Mouse (Mus musculus): ENCODE measurements around the gene Phf21a. TPM values are rescaled to one million over a fixed set of nuclear protein-coding genes. Genes with fewer than 3 reads are reported as not detected.
"Not testable (repeated sequence)": the region's sequence is repeated elsewhere in the genome, so short reads cannot be mapped to it uniquely, and the experiment has no call there.

Gene Phf21a
- total RNA-seq, 2 experiments from 2014 or later, result 2.0 to 41.5 TPM

DNA sequence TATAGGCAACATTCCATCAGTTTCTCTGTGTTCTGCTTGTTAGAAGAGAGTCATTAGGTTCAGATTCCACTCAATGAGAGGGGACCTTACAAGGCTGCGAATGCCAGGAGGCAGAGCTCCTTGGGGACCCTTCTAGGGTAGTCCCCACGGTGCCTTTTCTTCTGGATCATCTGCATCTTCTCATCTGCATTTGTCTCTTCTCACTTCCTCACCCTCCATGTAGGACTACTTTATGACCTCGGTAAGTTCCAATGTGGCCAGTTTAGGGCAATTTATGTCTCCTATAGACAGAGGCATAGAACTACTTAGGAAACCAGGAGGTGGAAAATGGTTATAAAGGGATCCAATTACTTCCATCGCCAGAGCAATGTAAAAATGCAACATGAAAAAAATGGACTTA, 21.8 kb upstream of the Phf21a start:
- no peak for ATAC-seq (replicated peaks; ENCODE audit: low FRiP score, poor library complexity, severe bottlenecking)

DNA sequence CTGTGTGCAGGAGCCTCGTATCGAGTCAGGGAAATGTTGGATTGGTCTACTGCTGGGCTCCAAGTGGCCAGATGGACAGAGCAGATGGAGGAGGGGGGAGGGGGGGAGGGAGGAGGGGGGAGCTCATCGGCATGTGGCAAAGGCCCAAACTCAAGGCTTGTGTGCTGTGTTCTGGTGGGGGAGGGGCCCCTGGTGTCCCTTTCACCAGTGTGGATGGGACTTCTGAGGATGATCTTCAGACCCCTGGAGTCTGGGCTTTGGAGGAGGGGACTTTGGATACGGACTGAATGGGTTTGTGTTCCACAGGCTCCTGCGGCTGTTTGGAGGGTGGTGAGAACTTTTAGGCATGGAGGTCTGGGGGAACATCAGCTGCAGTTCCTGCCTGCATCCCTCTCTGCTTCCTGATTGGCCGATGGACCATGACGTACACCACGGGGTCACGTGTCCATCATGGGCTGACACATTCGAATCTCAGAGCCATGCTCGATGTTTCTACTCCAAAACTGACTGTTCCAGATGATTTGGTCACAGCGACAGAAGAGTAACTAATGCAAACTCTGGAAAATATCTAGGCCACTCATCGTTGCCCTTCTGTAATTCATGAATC, 16.7 kb upstream of the Phf21a start:
- ATAC-seq (replicated peaks; ENCODE audit: low FRiP score, poor library complexity, severe bottlenecking), result no peak

DNA sequence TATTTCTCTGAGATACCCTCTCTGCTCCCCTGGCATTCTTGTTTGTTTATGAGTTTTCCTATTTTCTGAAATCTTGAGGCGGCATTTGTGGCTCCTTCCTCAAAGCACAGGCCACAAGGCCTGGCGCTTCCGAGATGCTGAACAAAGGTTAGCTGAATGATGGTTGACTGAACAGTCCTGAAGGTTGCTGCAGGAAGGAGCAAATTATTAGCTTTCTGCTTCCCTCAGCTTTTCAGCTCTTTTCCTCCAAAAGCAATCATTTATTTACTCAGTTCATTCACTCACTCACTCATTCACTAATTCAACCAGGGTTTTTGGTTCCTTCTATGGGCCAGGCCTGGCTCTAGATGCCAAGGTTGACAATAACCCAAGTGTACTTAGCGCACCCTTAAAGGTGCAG, 10.7 kb upstream of the Phf21a start:
- ATAC-seq (replicated peaks; ENCODE audit: low FRiP score, poor library complexity, severe bottlenecking), result no peak

DNA sequence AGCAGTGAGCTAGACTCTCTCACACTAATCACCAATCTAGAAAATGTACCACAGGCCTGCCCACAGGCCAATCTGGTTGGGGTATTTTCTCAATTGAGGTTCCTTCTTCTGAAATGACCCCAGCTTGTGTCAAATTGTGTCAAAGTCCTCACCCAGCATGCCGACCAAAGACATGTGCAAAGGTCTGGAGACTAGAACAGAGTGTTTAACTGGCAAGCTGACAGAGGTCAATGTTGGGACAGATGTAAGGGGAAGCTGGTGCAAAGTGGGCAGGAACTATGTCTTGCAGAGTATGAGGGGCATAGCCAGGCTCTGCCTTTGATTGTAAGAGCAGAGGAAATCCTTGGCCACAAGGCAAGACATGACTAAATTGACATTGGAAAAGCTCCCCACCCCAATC, 7.2 kb upstream of the Phf21a start:
- no peak for ATAC-seq (replicated peaks; ENCODE audit: low FRiP score, poor library complexity, severe bottlenecking)

DNA sequence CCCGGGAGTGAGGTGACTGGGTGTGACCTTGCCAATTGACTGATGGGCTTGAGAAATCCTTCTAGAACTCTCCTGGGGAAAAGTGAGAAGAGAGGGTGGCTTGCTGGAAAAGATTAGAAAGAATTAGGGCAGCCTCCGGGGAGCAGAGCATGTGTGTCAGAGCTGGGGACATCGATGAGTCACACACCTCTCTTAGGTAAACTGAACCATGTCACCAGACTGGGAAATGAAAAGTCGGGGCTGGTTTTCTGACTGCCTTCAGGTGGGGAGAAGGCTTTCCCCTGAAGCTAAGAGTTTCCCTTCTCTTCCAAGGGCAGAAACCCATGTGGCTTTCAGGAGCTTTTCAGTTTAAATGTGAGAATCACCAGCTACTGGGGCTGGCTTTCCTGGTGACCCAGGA, 5.9 kb upstream of the Phf21a start:
- no peak for ATAC-seq (replicated peaks; ENCODE audit: low FRiP score, poor library complexity, severe bottlenecking)

DNA sequence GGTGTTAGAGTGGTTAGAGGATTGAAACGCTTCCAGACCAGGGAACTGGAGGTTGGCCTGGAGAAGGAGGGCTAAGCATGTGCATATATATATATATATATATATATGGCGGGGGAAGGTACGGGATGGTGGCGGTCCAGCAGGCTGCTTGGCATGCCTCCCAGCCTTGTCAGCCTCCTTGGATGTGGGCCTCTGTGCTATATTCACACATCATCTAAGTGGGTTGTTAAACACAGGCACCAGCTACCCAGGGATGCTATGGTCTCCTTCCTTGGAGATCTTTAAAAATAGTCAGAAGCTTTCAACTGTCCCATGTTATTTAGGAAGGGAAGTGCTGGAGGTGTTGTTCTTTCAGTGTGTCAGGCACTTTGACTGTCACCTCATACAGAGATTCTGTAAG, 3.1 kb upstream of the Phf21a start:
- ATAC-seq (replicated peaks; ENCODE audit: low FRiP score, poor library complexity, severe bottlenecking), result no peak

DNA sequence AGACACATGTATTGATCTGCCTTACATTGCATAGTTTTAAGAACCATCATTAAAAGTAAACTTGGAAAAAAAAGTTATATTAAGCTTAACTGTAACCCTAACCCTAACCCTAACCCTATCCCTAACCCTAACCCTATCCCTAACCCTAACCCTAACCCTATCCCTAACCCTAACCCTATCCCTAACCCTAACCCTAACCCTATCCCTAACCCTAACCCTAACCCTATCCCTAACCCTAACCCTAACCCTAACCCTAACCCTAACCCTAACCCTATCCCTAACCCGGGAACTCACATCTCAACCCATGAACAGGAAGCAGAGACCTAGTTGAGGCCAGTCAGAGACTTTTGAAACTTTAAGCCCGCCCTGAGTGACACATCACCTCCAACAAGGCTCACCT, 586 bp downstream of the Phf21a start:
- not testable (repeated sequence) for ATAC-seq (replicated peaks; ENCODE audit: low FRiP score, poor library complexity, severe bottlenecking)

DNA sequence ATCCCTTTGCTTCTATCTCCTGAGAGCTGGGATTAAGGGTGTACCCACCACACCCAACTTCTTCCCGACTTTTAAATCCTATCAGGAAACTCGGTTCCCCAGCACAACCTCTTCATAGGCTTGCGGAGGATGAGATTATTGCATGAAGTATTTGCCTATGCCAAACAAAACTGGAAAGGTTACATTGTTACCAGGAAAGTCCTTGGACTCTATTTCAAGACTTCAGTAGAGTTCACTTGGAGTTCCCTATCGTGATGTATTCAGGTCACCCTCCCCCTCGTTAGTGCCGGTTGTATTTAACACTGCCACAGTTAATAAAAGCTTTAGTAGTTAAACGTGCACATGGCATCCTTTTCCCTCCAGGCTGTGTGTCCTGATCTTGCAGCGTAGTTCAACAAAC, 1.2 kb downstream of the Phf21a start:
- no peak for ATAC-seq (replicated peaks; ENCODE audit: low FRiP score, poor library complexity, severe bottlenecking)

DNA sequence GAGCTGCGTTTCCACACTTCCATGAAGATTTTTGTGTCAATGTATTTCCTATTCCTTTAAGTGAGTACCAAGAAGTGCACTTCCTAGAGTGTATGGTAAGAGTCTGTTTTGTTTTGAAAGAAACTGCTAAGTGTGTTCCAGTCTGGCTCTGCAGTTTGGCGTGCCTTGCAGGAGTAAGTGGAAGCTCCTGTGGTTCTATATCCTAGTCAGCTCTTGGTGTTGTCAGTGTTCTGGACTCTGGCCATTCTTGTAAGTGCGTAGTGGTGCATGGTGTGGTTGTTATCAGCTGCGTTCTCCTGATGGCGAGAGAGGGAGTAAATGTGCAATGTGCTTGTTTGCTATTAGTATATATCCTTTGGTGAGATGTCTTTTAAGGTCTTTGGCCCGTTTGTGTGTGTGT, 7.9 kb downstream of the Phf21a start:
- no peak for ATAC-seq (replicated peaks; ENCODE audit: low FRiP score, poor library complexity, severe bottlenecking)

DNA sequence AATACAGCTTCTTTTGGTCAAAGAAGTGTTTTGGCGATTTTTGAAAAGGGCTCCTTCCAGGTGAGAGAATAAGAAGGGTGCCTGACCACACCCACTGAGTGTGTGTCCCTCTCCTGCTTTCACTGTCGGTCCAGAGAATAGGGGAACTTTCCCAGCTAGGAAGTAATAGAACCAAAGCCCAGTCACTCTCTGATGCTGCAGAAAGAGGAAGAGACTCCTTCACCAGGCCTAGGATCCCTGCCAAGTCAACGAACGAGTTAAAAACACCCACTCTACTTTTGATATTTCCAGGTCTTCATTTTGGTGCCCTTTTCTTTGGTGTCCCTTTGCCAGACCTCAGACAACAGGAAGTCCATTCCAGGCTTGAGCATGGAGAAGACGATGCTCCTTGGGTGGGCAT, 31.6 kb downstream of the Phf21a start:
- ATAC-seq (replicated peaks; ENCODE audit: low FRiP score, poor library complexity, severe bottlenecking), result no peak

DNA sequence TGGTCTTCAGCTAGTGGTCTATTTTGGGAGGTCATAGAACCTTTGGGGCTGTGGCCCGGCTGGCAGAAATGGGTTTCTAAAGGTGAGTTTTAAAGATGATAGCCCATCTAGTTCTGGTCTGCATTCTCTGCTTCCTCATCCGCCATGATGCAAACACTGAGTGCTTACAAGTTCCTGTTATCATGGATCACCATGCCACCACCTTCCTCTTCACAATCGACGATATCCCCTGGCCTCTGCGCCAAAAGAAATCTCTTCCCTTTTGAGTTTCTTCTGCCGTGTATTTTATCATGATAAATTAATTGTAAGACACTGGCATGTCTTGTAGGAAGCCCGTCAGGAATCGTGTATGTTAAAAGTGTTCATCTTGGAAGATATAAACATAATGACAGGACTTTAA, 32.4 kb downstream of the Phf21a start:
- no peak for ATAC-seq (replicated peaks; ENCODE audit: low FRiP score, poor library complexity, severe bottlenecking)

DNA sequence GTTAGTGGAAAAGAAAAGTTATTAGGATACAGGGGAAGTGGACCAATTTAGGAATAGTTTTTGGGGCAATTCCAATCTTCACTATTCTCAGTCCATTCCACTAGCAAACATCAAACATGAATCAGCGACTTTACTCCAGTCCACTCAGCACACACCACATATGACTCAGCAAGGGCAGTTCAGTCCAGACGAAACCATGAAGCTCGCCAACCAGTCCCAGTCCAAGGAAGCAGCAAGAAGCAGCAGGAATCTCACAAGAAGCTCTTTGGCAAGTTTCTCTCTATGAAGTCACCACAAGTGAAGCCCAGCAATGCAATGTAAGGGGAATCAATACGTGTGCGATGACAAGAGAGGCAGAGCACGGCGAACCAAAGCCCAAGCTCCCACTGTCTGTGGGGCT, 37.2 kb downstream of the Phf21a start:
- ATAC-seq (replicated peaks; ENCODE audit: low FRiP score, poor library complexity, severe bottlenecking), result no peak

DNA sequence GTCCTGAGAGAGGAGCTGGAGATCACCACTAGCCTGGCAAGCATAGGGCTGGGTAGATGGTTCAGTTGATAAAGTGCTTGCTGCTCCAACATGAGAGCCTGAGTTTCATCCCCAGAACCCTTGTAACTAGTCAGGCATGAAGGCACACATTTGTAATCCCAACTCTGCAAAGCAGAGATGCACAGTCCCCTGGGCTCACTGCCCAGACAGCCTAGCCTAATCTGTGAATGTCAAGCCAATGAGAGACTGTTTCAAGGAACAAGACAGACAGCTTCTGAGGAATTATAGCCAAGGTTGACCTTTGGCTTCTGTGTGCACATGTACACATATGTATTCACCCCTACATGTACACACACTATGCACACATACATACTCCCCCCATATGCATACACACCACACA, 45.8 kb downstream of the Phf21a start:
- ATAC-seq (replicated peaks; ENCODE audit: low FRiP score, poor library complexity, severe bottlenecking), result no peak

DNA sequence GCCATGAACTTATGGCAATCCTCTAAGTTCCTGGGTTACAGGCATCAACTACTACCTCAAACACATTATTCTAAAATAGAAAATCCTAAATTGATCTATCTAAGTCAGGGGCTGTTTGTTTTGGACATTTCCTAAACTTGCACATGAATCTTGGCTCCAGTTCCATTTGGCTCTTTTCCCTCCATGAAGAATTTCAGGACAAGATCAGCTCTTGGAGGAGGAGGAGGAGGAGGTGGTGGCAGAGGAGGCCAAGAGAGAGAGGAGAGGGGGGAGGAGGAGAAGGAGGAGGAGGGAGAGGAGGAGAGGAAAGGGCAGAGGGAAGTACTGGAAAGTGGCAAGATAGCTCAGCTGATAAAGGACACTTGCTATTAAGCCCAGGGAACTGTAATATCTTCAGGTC, 46.4 kb downstream of the Phf21a start:
- ATAC-seq (replicated peaks; ENCODE audit: low FRiP score, poor library complexity, severe bottlenecking), result no peak

DNA sequence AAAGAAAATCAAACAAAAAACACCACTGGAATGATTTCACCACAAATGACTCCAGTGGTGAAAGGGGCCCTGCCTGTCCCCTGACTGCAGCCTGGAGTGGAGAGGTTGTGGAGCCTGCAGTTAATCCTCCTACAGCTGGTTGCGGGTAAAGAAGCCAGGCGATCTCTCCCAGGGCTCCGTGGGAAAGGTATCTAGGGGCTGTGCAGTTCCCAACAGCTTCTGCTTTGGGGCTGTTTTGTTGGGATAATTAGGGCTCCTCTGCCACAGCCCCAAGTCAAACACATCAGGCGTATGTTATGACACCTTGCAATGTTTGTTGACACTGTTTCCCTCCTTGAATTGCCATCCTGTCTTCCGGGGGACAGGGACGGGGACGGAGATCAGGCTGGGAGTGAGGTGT, 47.5 kb downstream of the Phf21a start:
- no peak for ATAC-seq (replicated peaks; ENCODE audit: low FRiP score, poor library complexity, severe bottlenecking)

DNA sequence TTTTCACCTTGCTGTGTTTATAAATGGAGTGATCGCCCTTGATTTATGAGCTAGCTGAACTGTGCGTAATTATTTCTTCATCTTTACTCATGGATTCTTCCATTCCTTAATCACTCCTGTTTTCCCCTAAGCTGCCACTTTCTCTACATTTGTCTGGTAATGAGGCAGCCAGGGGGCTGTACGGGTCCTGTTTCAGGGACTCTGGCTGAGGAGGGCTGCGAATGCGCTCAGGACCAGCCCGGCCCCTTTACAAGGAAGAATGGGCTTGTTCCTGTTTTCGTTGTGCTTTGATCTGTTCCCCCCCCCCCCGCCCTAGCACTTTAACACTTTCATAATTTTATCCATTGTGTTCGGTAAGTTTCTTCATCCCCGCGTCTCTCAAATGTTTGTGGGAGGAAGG, 48.2 kb downstream of the Phf21a start:
- ATAC-seq (replicated peaks; ENCODE audit: low FRiP score, poor library complexity, severe bottlenecking), result no peak

DNA sequence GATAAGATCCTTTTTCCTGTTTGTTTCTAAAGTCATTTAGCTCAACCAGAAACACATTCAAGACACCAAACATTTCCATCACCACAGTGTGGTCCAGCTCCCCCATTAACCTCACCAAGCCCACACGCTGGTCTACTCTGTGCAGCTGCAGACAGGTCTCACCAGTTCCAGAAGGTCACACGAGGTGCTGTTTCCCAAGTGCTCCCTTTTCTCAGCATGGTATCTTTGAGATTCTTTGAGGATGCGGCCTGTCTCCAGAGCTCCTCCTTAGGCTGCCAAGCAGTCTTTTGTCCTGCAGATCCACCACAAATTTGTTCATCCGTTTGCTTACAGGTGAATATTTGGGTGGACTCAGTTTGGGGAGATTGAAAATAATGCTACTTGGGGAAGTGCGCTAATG, 51.0 kb downstream of the Phf21a start:
- ATAC-seq (replicated peaks; ENCODE audit: low FRiP score, poor library complexity, severe bottlenecking), result no peak

DNA sequence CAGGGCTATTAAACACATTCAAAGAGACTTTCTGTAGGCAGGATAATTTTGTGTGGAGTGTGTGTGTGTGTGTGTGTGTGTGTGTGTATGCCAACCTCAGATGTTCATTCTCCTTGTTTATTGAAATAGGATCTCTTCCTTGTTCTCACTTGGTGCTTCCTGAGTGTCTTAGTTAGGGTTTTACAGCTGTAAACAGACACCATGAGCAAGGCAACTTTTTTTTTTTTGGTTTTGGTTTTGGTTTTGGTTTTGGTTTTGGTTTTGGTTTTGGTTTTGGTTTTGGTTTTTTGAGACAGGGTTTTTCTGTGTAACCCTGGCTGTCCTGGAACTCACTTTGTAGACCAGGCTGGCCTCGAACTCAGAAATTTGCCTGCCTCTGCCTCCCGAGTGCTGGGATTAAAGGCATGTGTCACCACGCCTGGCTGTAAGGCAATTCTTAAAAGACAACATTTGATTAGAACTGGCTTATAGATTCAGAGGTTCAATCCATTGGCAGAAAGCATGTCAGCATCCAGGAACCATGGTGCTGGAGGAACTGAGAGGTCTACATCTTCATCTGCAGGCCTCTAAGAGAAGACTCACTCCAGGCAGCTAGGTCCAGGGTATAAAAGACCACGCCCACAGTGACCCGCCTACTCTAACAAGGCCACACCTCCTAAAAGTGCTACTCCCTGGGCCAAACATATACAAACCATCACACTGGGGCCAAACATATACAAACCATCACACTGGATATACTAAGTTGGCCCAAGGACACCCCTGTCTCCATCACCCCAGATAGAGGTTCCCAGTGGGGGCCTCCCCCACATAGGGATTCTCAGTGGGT, 55.2 kb downstream of the Phf21a start:
- ATAC-seq (replicated peaks; ENCODE audit: low FRiP score, poor library complexity, severe bottlenecking), result not testable (repeated sequence)

DNA sequence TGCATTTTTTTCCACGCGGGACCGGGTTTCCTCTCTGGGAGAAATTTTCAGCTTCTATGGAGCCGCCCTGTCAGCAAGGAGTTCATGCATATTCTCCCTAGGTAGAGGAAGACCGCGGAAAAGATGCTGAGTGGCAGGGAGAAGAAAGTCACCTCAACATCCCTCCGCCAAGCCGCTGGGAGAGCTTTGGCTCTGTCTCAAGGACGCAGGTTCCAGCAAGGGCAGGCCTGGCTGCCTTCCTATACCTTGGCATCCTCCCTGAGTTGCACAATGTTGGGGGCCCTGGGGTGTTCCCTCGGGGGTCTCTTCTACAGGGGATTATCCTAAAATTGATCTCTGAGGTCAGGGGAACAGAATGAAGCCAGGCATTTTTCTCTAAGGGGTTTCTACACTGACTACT, 71.4 kb downstream of the Phf21a start:
- no peak for ATAC-seq (replicated peaks; ENCODE audit: low FRiP score, poor library complexity, severe bottlenecking)

DNA sequence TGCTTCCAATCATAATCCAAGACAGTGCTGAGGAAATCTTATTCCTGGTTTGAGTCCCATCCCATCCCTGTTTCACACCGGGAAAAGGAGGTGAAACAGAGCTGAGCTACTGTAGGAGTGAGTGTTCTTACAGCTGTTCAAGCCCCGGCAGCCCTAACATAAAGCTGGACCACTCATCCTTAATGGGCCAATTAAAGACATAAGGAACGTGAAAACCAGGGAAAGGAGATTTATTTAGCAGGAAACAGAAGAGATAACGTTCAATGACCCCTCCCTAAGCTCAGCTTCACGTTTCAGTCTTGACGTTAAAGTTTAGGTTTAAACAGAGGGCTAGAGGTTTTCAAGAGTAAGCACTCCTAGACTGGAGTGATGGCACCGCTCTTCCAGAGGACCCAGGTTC, 74.0 kb downstream of the Phf21a start:
- no peak for ATAC-seq (replicated peaks; ENCODE audit: low FRiP score, poor library complexity, severe bottlenecking)

DNA sequence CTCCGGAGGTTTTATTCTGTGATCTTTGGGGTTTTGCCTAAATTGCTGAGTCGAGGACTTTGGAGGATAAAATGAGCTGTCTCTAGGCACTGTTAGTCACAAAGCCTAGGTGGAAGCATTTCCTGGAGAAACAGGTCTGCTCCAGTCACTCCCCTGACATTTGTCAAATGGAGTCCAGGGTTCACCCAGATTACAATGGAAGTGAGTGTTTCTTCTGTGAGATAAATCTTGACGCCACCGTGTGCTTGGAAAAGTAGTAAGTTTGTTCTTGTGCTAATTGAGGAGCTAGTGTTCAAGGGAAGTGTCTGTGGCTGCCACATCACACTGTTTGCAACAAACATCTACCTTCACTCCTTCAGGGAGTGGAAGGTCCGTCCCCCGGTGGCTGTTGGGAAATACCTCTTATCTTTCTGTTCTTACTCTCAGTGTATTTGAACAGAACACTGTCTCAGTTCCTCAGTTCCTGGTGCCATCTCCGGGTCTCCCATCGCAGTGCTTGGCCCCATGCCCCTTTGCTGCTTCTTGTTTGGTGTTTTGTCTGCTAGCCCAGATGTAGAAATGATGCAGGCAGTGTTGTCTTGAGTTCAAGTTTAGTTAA, 78.2 kb downstream of the Phf21a start:
- ATAC-seq (replicated peaks; ENCODE audit: low FRiP score, poor library complexity, severe bottlenecking), result no peak

Data from erythroid progenitor cell, adult 5-6 weeks (primary cell).